In the genomic region with DNA sequence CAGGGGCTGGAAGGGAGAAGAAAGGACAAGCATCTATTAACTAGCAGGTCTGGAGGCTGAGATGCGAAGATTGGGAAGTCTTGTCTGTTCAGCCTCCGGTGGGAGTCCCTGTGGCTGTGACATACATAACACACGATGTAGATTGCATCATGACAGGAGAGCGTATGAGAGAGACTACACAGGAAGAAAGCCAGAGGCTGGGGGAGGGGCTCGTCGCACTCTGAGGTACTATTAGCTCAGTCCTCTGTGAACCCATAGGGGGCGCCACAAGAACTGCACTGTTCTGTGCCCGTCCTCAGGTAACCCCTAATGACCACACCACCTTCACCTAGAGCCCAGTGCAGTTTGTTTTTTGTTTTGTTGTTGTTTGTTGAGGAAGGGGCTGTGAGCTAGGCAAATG, we compare ENCODE assay signal across 11 mouse cellular contexts.
DNase-seq lines count a peak whose midpoint lies in the region; ATAC-seq lines count a peak whose summit lies in the region.
"Had no signal": no experiment of that assay in that cellular context is flagged by ENCODE, and none has a peak within 500 bp of the region (broad histone marks: within the 10 kb centered on the region; RNA-seq: fewer than 3 reads in every experiment).

No protein-coding gene starts in this region.

- H3K36me3 ChIP-seq in embryonic facial prominence, embryonic 15.5 days = no peaks in the 10 kb centered on the region
- H3K36me3 ChIP-seq in embryonic facial prominence, embryonic 10.5 days (replicated peaks) = no peaks in the 10 kb centered on the region
- no peaks in the 10 kb centered on the region for H3K36me3 ChIP-seq in liver, embryonic 11.5 days (ENCODE audit: control insufficient read depth, insufficient read depth, low read length)
- H3K36me3 ChIP-seq in midbrain, embryonic 13.5 days = no peaks in the 10 kb centered on the region
- H3K36me3 ChIP-seq: midbrain, embryonic 15.5 days had no signal

- H3K4me2 ChIP-seq in embryonic facial prominence, embryonic 15.5 days (replicated peaks) = no peak overlapping the region
- no peak overlapping the region for H3K4me2 ChIP-seq in liver, embryonic 11.5 days
- H3K4me2 ChIP-seq in midbrain, embryonic 13.5 days (replicated peaks) = no peak overlapping the region
- H3K4me2 ChIP-seq: midbrain, embryonic 15.5 days had no signal

- no peak for DNase-seq in embryonic facial prominence, embryonic 10.5 days (ENCODE audit: low spot score)
- DNase-seq in lung, postnatal 14 days = peak; percentile 11
- no peak for DNase-seq in lung, adult 18-20 months
- DNase-seq in liver, embryonic 11.5 days (ENCODE audit: low spot score) = no peak
- DNase-seq in thymus, postnatal 36 days = peak; percentile 64 to 73
- no peak for DNase-seq in urinary bladder, postnatal 4 days (ENCODE audit: low spot score in 2 of 2)
- DNase-seq: cerebellum, adult 9-11 months; left cerebral cortex, postnatal 4 days had no signal

- no peak overlapping the region for H3K27ac ChIP-seq in embryonic facial prominence, embryonic 15.5 days (replicated peaks)
- H3K27ac ChIP-seq in embryonic facial prominence, embryonic 10.5 days (replicated peaks) = no peak overlapping the region
- no peak overlapping the region for H3K27ac ChIP-seq in liver, embryonic 11.5 days (ENCODE audit: low read depth, low read length)
- H3K27ac ChIP-seq in midbrain, embryonic 13.5 days = no peak overlapping the region
- H3K27ac ChIP-seq: midbrain, embryonic 15.5 days had no signal

- H3K4me3 ChIP-seq in embryonic facial prominence, embryonic 15.5 days (replicated peaks) = no peak overlapping the region
- no peak overlapping the region for H3K4me3 ChIP-seq in embryonic facial prominence, embryonic 10.5 days
- no peak overlapping the region for H3K4me3 ChIP-seq in liver, embryonic 11.5 days (ENCODE audit: low read depth, low read length)
- no peak overlapping the region for H3K4me3 ChIP-seq in midbrain, embryonic 13.5 days (replicated peaks)
- H3K4me3 ChIP-seq: midbrain, embryonic 15.5 days had no signal

- ATAC-seq in embryonic facial prominence, embryonic 15.5 days (ENCODE audit: insufficient number of reproducible peaks, low FRiP score, low TSS enrichment, low read depth) = peak; percentile 7; the same call in 1 of the 2 replicates
- ATAC-seq in liver, embryonic 11.5 days (replicated peaks; ENCODE audit: low FRiP score) = 0 out of 2 replicates have a peak, but pooled peaks have one; percentile 53
- no peak for ATAC-seq in midbrain, embryonic 13.5 days
- ATAC-seq: midbrain, embryonic 15.5 days had no signal

- no peaks in the 10 kb centered on the region for H3K27me3 ChIP-seq in embryonic facial prominence, embryonic 15.5 days
- no peaks in the 10 kb centered on the region for H3K27me3 ChIP-seq in embryonic facial prominence, embryonic 10.5 days (replicated peaks; ENCODE audit: low read depth, poor library complexity, severe bottlenecking)
- H3K27me3 ChIP-seq in liver, embryonic 11.5 days (replicated peaks; ENCODE audit: control insufficient read depth, insufficient read depth, low read length) = no peaks in the 10 kb centered on the region
- no peaks in the 10 kb centered on the region for H3K27me3 ChIP-seq in midbrain, embryonic 13.5 days
- H3K27me3 ChIP-seq: midbrain, embryonic 15.5 days had no signal

- no peaks in the 10 kb centered on the region for H3K9me3 ChIP-seq in embryonic facial prominence, embryonic 15.5 days (replicated peaks)
- no peaks in the 10 kb centered on the region for H3K9me3 ChIP-seq in embryonic facial prominence, embryonic 10.5 days
- no peaks in the 10 kb centered on the region for H3K9me3 ChIP-seq in liver, embryonic 11.5 days (ENCODE audit: control insufficient read depth, low read length)
- no peaks in the 10 kb centered on the region for H3K9me3 ChIP-seq in midbrain, embryonic 13.5 days
- H3K9me3 ChIP-seq: midbrain, embryonic 15.5 days had no signal

- 64% methylated on average over 8 of the region's 8 CpGs for WGBS in embryonic facial prominence, embryonic 15.5 days
- 72% methylated on average over 8 of the region's 8 CpGs for WGBS in embryonic facial prominence, embryonic 10.5 days
- 49% methylated on average over 8 of the region's 8 CpGs for WGBS in liver, embryonic 11.5 days
- 74% methylated on average over 8 of the region's 8 CpGs for WGBS in midbrain, embryonic 13.5 days

- H3K9ac ChIP-seq in embryonic facial prominence, embryonic 15.5 days = no peak overlapping the region
- no peak overlapping the region for H3K9ac ChIP-seq in liver, embryonic 11.5 days (ENCODE audit: low read depth, low read length)
- no peak overlapping the region for H3K9ac ChIP-seq in midbrain, embryonic 13.5 days (replicated peaks)
- H3K9ac ChIP-seq: midbrain, embryonic 15.5 days had no signal

- peaks cover 3% of the 10 kb centered on the region; the same call in 1 of the 2 replicates for H3K4me1 ChIP-seq in embryonic facial prominence, embryonic 15.5 days
- peaks cover 14% of the 10 kb centered on the region for H3K4me1 ChIP-seq in embryonic facial prominence, embryonic 10.5 days
- H3K4me1 ChIP-seq in liver, embryonic 11.5 days (replicated peaks; ENCODE audit: control insufficient read depth, insufficient read depth, low read length) = no peaks in the 10 kb centered on the region
- H3K4me1 ChIP-seq in midbrain, embryonic 13.5 days (replicated peaks) = peaks cover 4% of the 10 kb centered on the region

Comparison
In these comparisons a context has a peak if more than half of its experiments do, and no peak if none do; other contexts are left out.
1. DNase-seq: peak in lung, postnatal 14 days (single experiment) and thymus, postnatal 36 days (2 of 2); none in embryonic facial prominence, embryonic 10.5 days (single experiment), lung, adult 18-20 months (0 of 2), liver, embryonic 11.5 days (single experiment) and urinary bladder, postnatal 4 days (0 of 2).